Mouse (Mus musculus) intestine, postnatal 0 days (tissue): ENCODE results near the gene Olfr688. TPM values are rescaled to one million over a fixed set of nuclear protein-coding genes. Genes with fewer than 3 reads are reported as not detected.

ENCODE experiments used
- ATAC-seq: fragments of 200-750 bp; cut with Nextera tagmentation; 2 replicates; pipeline ENCODE4 v1.8.0; 2017; ENCODE audit warnings: mild to moderate bottlenecking, moderate TSS enrichment, moderate library complexity
- H3K27ac ChIP-seq: fragments of 300-500 bp; sonication (generic); 2 replicates; pipeline ENCODE4 v1.5.1; 2014; ENCODE audit warnings: mild to moderate bottlenecking, low read depth, low read length, moderate library complexity
- H3K27me3 ChIP-seq: fragments of 300-500 bp; sonication (generic); replicated peaks from 2 replicates; pipeline ENCODE4 v1.6.1; 2014; ENCODE audit warnings: low read length, mixed read lengths; ENCODE audit not compliant: control insufficient read depth, insufficient read depth
- H3K36me3 ChIP-seq: fragments of 300-500 bp; sonication (generic); 2 replicates; pipeline ENCODE4 v1.6.1; 2014; ENCODE audit warnings: mild to moderate bottlenecking, moderate library complexity; ENCODE audit not compliant: control insufficient read depth, insufficient read depth
- H3K4me1 ChIP-seq: fragments of 300-500 bp; sonication (generic); replicated peaks from 2 replicates; pipeline ENCODE4 v1.6.1; 2014; ENCODE audit warnings: antibody characterized with exemption, low read length, mixed read lengths; ENCODE audit not compliant: control insufficient read depth, insufficient read depth
- H3K4me2 ChIP-seq: fragments of 300-500 bp; sonication (generic); replicated peaks from 2 replicates; pipeline ENCODE4 v1.6.1; 2014; ENCODE audit warnings: low read depth, mild to moderate bottlenecking, moderate library complexity
- H3K4me3 ChIP-seq: fragments of 300-500 bp; sonication (generic); 2 replicates; pipeline ENCODE4 v1.5.1; 2014; ENCODE audit warnings: low read depth, low read length
- H3K9ac ChIP-seq: fragments of 300-500 bp; sonication (generic); 2 replicates; pipeline ENCODE4 v1.6.1; 2014; ENCODE audit warnings: mild to moderate bottlenecking, low read depth, low read length
- H3K9me3 ChIP-seq: fragments of 300-500 bp; sonication (generic); 2 replicates; pipeline ENCODE4 v1.6.1; 2016; ENCODE audit warnings: mixed run types; ENCODE audit not compliant: control insufficient read depth
- CTCF ChIP-seq: sonication (generic); IDR thresholded peaks from 2 replicates; pipeline ENCODE4 v1.5.1; 2016; ENCODE audit warnings: low read depth, mild to moderate bottlenecking, control low read depth, antibody characterized with exemption, moderate library complexity
- WGBS: fragments of 180-500 bp; shearing (Covaris S2); extraction: QIAGEN DNeasy Blood & Tissue Kit; methylation state at CpG from one replicate; pipeline ENCODE4 v1.1.7; 2014; 5-methylcytosine and 5-hydroxymethylcytosine counted together
- polyA plus RNA-seq: library from polyadenylated mRNA; unstranded; fragments of >200 nt; fragmentation: Nextera tagmentation; extraction: Ambion mirVana; gene quantifications from 2 replicates; pipeline ENCODE4 v1.2.1, GENCODE M21; 2015

Olfr688 gene
- not detected in 2 replicates for polyA plus RNA-seq

DNA sequence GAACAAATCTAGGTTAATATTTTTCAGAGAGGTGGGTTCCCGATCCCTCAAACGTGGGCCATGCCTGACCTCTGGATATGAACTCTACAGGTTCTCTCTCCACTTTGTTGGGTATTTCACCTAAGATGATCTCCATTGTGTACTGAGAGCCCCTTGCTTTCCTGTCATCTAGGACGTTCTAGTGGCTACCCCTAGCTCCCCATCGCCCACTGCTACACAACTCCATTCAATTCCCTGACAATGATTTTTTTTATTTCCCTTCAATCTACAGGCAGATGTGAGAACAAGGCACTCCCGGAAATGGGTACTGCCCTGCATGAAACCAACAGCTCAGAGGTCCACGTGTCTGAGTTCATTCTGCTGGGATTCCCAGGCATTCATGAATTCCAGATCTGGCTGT, at the start of gene Olfr688:
Olfr688 (plus strand) TSS at position 301 of the 400 bp plus-strand sequence.
- Histone ChIP-seq H3K27ac (no peak within 1 kb of the TSS), H3K36me3 (no peaks in the 10 kb centered on the region), H3K4me3 (no peak within 1 kb of the TSS), H3K9me3 (no peaks in the 10 kb centered on the region), H3K4me1 (no peaks in the 10 kb centered on the region), H3K27me3 (no peaks in the 10 kb centered on the region), H3K4me2 (no peak within 1 kb of the TSS), H3K9ac (no peak within 1 kb of the TSS)
- TF ChIP-seq CTCF, result no peak
- no peak for ATAC-seq
- 72% methylated on average over 6 of the region's 6 CpGs for WGBS

DNA sequence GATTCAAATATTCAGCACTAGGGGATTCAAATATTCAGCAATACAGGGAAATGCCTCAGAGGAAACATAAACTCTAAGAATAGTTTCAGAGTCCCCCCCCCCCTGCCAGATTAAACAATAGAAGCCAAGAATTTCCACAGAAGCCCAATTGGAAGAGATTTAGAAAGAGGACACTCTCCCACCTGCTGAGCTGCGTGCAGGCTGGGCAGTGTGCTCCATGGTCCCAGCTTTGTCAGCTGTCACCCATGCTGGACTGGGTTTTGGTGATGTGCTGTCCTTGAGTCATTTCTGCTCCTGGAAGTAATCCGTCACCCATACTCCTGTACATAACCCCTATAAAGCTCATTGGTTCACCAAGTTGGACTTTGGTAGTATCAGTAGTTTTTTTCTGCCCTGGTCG, 40.2 kb upstream of the Olfr688 start:
- H3K36me3 ChIP-seq, result no peaks in the 10 kb centered on the region
- H3K9me3 ChIP-seq, result no peaks in the 10 kb centered on the region
- 81% methylated on average over 3 of the region's 3 CpGs for WGBS
- no peak overlapping the region for H3K27ac ChIP-seq
- no peak overlapping the region for H3K9ac ChIP-seq
- no peak for TF ChIP-seq CTCF
- no peak overlapping the region for H3K4me2 ChIP-seq
- ATAC-seq, result no peak
- no peaks in the 10 kb centered on the region for H3K27me3 ChIP-seq
- H3K4me1 ChIP-seq, result no peaks in the 10 kb centered on the region
- H3K4me3 ChIP-seq, result no peak overlapping the region

DNA sequence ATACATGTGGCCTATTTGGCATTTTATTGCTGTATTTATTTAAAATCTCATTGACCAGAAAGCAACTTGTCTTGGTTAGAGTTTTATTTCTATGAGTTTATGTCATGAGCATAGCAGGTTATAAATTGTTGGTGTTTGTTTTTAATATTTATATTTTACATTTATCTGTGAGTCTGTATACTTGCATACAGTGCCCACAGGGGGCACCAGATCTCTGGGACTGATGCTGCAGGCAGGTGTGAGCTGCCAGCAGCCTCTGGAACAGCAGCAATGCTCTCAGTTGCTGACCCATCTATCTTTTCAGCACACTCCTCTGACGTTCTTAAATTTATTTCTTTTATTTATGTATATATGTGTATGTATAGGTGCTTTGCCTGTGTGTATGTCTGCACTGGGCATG, 39.7 kb upstream of the Olfr688 start:
- no peaks in the 10 kb centered on the region for H3K36me3 ChIP-seq
- no peak for TF ChIP-seq CTCF
- H3K4me1 ChIP-seq, result no peaks in the 10 kb centered on the region
- no peaks in the 10 kb centered on the region for H3K27me3 ChIP-seq
- no peak overlapping the region for H3K9ac ChIP-seq
- no peak for ATAC-seq
- WGBS, result 39% methylated on average over 1 of the region's 1 CpGs
- no peak overlapping the region for H3K4me2 ChIP-seq
- no peak overlapping the region for H3K4me3 ChIP-seq
- H3K27ac ChIP-seq, result no peak overlapping the region
- H3K9me3 ChIP-seq, result no peaks in the 10 kb centered on the region

DNA sequence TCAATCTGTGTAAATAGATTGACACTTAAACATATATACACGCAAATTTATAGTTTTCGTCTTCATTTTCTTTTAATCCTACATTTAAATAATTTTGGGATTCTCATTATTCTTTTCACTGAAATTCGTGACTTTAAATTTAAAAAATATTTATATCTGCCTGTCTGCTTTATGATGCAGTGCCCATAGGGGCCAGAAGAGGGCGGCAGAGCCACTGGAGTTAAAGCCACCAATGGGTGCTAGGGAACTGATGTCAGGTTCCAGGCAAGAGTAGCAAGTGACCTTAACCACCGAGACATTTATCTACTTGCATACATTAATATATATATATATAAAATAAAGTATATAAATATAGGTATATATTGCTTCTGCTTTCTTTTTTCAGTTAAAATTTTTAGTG, 31.2 kb upstream of the Olfr688 start:
- H3K4me2 ChIP-seq, result no peak overlapping the region
- no peak overlapping the region for H3K9ac ChIP-seq
- TF ChIP-seq CTCF, result peak; percentile 56
- no peak overlapping the region for H3K4me3 ChIP-seq
- H3K4me1 ChIP-seq, result no peaks in the 10 kb centered on the region
- H3K36me3 ChIP-seq, result no peaks in the 10 kb centered on the region
- no peaks in the 10 kb centered on the region for H3K9me3 ChIP-seq
- 67% methylated on average over 5 of the region's 5 CpGs for WGBS
- no peak overlapping the region for H3K27ac ChIP-seq
- no peaks in the 10 kb centered on the region for H3K27me3 ChIP-seq
- ATAC-seq, result no peak

DNA sequence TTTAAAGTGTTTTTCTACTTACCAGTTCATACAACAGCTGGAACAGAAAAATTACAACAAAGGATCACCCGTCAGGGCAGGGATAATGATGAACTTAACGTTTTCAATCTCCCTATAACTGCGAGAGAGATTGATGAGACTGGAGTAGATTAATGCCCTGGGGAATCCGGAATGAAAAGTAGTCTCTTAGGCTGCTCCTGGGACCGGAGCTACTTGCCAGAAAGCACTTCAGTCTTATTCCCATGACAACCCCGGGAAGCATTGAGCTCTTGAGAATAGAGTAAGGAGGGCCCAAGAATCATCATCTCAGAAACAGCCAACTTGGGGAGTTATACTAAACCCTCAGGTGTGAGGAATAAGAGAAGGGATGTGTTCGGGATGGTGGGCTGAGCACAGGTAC, 15.5 kb upstream of the Olfr688 start:
- H3K27me3 ChIP-seq, result no peaks in the 10 kb centered on the region
- H3K4me2 ChIP-seq, result no peak overlapping the region
- H3K36me3 ChIP-seq, result no peaks in the 10 kb centered on the region
- H3K9me3 ChIP-seq, result no peaks in the 10 kb centered on the region
- no peak for ATAC-seq
- TF ChIP-seq CTCF, result no peak
- no peak overlapping the region for H3K27ac ChIP-seq
- H3K9ac ChIP-seq, result no peak overlapping the region
- 71% methylated on average over 7 of the region's 7 CpGs for WGBS
- H3K4me1 ChIP-seq, result no peaks in the 10 kb centered on the region
- H3K4me3 ChIP-seq, result no peak overlapping the region

DNA sequence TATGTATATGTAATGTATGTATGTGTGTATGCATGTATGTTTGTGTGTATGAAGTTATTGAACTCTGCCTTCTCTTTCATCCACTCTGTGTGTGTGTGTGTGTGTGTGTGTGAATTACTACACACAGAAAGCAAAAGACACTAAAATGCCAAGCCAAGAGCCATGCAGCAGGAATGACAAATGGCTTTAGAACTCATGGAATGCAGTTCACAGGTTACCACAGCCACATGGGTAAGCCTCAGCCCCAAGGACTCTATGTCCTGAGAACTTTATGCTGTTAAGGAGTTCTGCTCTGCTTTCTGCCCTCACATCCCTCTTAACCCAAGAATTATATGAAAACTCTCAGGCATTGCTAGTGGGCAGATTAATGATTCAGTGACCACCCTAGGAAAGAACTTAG, 2.2 kb downstream of the Olfr688 start:
- no peak overlapping the region for H3K9ac ChIP-seq
- H3K4me3 ChIP-seq, result no peak overlapping the region
- no peak overlapping the region for H3K4me2 ChIP-seq
- no peak for ATAC-seq
- H3K27ac ChIP-seq, result no peak overlapping the region
- H3K36me3 ChIP-seq, result no peaks in the 10 kb centered on the region
- no peaks in the 10 kb centered on the region for H3K4me1 ChIP-seq
- H3K27me3 ChIP-seq, result no peaks in the 10 kb centered on the region
- no peaks in the 10 kb centered on the region for H3K9me3 ChIP-seq
- TF ChIP-seq CTCF, result no peak

DNA sequence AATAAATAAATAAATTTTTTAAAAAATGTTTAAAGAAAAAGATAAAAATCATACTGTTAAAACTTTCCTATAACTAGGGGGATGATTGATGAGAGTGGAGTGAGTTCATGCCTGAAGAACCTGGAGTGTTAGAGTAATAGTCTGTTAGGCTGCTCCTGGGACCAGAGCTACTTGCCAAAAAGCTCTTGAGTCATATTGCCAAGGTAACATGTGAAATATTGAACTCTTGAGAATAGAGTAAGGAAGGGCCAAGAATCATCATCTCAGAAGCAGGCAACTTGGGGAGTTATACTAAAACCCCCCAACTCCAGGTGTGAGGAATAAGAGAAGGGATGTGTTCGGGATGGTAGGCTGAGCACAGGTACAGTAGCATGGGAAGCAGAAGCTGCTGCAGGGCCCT, 23.0 kb downstream of the Olfr688 start, which contains the start of gene Olfr689:
Olfr689 (plus strand) TSS at position 301 of the 400 bp plus-strand sequence.
- no peak within 1 kb of the TSS for H3K4me2 ChIP-seq
- 82% methylated on average over 1 of the region's 1 CpGs for WGBS
- H3K27me3 ChIP-seq, result no peaks in the 10 kb centered on the region
- H3K9me3 ChIP-seq, result no peaks in the 10 kb centered on the region
- H3K27ac ChIP-seq, result no peak within 1 kb of the TSS
- H3K4me3 ChIP-seq, result no peak within 1 kb of the TSS
- no peak for TF ChIP-seq CTCF
- H3K36me3 ChIP-seq, result no peaks in the 10 kb centered on the region
- no peak within 1 kb of the TSS for H3K9ac ChIP-seq
- no peaks in the 10 kb centered on the region for H3K4me1 ChIP-seq
- ATAC-seq, result no peak
